Mouse (Mus musculus) gastrocnemius, postnatal 14 days (tissue): ENCODE results near the gene Ube2e3. TPM values are rescaled to one million over a fixed set of nuclear protein-coding genes. Genes with fewer than 3 reads are reported as not detected.

ENCODE experiments used
- DNase-seq: peaks from one replicate; pipeline ENCODE4 v3.0.0; 2021; ENCODE audit warnings: mixed read lengths
- intact Hi-C: fragments of 180-260 bp; cut with DNase I; formaldehyde crosslinking; loops from one replicate; pipeline ENCODE4 v1.15.1; 2025; ENCODE audit warnings: low total_unique reads
- long read RNA-seq, 2 experiments: library from polyadenylated mRNA; stranded (forward); transcript quantifications; one replicate each; pipeline ENCODE4 v2.0.0; 2021
- total RNA-seq, 2 experiments: library from RNA; stranded (reverse); gene quantifications; 2 replicates each; pipeline ENCODE4 v1.2.3; 2021

Ube2e3 gene
- total RNA-seq: 10 to 100 TPM; 20.1 to 20.6 TPM
- long read RNA-seq, experiment 1, transcript Ube2e3-201 (6 exons, 2,249 nt): major isoform, 26 of 28 reads
- long read RNA-seq, experiment 1, partial matches to known transcripts: 1 of 28 reads
- long read RNA-seq, experiment 1, other reads (novel, unspliced or antisense): 1 of 28 reads
- long read RNA-seq, experiment 2, transcript Ube2e3-201 (6 exons, 2,249 nt): major isoform, 23 of 25 reads
- long read RNA-seq, experiment 2, partial matches to known transcripts: 1 of 25 reads
- long read RNA-seq, experiment 2, other reads (novel, unspliced or antisense): 1 of 25 reads

DNA sequence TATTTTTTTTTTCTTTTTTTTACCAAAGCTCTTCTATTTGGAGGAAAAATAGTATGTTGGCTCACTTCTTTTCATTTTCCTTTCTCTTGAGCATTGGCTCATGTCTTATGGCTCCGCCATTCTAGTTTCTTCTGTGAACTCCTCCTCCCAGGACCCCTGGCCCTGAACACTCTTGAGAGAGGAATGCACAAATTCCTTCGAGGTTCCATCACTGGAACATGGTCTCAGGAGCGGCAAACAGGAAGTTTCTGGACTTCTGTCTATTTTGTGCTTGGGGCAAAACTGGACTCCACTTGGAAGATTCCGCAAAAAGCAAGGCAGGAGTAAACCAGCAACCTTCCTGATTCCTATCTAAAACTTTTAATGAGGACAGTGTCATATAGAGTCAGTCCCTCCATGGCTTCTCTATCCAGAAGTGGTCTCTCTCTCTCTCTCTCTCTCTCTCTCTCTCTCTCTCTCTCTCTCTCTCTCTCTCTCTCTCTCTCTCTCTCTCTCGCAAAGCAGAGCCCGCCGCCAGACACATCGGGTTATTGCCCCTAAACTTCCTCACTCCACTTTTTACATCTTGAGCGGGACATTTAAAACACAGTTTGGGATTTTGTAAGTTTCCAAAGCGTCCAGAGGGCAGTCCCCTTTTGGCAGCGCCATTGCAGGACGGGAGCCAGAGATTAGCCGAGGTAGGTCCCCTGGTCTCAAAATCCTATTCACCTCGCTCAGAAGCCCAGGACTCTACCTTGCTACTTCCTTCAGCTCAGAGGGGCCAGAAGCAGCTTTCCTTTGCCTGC lies at the start of gene Ube2e3:
Gene Ube2e3 (plus strand): TSS at position 399 of the 785 bp plus-strand sequence.
- intact Hi-C loops: no loop called here
- DNase-seq: no peak

DNA sequence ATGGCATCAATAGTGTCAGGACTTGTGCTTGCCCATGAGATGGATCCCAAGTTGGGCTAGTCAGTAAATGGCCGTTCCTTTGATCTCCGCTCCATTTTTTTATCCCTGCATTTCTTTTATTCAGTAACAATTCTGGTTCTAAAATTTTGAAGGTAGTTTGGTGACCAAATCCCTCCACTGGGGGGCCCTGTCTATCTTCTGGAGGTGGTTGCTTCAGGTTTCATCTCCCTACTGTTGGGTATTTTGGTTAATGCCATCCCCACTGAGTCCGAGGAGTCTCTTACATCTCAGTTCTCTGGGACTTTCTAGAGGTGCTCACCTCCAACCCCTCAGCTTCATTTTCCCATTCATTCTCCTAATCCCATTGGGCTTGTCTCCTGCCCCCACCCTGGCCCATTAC lies 38.0 kb upstream of the Ube2e3 start:
- intact Hi-C loops: no loop called here
- DNase-seq: no peak

DNA sequence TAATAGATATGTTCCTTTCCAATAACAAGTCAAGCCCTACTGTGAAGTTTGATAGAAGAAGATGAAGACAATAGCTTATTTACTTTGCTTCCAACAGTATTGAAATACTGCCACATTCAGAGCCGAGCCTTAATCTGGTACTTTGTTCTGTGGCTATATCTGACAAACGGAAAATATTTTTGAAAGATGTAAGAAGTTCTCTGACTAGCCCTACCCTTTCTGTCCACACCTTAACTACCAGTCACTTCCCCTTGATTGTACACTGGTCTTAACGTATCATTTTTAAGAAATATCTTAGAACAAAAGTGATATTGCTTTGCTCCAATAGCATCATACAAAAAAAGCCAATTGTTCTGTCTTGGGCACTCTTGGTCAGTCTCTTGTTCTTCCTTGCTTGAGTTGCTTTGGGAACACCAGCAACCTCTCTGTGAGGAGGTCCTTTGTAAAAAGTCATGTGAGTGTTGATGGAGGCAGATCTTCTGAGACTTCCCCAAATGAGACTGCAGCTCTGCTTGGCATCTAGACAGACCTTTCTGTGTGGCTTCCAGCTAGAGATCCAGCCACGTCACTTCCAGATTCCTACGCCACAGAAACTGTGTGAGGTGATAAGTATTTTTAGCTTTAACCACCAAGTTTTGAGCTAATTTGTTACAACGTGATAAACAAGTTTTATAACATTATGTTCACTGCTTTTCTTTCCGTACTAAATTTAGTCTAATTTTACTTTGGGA lies 26.3 kb upstream of the Ube2e3 start:
- intact Hi-C loops: no loop called here
- DNase-seq: no peak

DNA sequence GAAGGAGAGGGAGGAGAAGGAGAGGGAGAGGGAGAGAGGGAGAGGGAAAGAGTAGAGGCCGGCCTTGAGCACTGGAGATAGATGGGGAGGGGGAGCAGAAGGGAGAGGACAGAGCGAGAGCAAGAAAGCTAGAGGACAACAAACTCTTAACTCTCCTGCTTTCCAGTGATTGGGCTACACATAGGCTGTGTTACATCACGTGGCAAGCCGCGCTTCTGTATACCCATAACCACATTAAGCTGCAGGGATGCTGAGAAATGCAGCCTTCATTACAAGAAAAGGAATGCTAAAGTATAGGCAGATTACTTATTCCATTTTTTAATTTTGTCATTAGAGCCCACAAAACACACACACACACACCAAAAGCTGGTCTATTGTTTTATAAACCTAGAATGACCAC lies 23.6 kb upstream of the Ube2e3 start:
- intact Hi-C loops: no loop called here
- DNase-seq: no peak

DNA sequence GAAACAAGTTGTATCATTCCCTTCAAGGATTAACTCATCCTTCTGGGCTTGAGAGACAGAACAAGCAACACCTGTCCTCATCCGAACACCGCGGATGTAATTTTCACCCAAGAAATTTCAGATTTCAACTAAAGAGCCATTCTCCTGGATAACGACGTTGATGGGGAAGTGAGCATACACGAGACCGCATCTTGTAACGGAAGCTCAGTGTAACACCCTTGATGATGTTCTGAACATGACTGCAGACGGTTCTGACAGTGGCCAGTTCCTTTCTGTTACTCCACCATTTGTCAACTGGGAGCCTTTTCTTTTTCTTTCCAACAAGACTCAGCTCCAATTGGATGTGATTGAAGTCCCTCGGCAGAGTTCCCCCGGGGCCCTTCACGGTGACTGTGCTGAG lies 22.6 kb upstream of the Ube2e3 start:
- no peak for DNase-seq
- intact Hi-C loops: no loop called here

GRCm38 (mm10) chr2:78845717-78846116 lies 22.2 kb upstream of the Ube2e3 start:
- intact Hi-C loops: no loop called here
- no peak for DNase-seq

DNA sequence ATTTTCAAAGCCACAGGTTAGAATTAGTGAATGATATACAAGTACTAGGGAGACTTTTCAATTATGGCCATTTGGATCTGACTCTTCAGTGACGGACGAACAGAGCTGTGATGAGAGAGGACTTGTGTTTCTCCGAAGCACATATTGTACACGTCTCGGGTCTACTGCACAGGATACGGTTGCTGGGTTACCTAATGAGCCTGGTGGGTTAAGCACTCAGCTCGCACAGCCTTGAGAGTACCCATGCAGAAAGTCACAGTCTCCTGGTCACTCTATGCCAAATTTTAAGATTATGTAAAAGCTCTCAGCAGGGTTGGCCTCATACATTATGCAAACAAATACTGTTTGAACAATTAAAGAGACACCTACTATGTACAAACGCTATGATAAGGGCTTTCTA lies 13.6 kb upstream of the Ube2e3 start:
- intact Hi-C loops: no loop called here
- DNase-seq: no peak

DNA sequence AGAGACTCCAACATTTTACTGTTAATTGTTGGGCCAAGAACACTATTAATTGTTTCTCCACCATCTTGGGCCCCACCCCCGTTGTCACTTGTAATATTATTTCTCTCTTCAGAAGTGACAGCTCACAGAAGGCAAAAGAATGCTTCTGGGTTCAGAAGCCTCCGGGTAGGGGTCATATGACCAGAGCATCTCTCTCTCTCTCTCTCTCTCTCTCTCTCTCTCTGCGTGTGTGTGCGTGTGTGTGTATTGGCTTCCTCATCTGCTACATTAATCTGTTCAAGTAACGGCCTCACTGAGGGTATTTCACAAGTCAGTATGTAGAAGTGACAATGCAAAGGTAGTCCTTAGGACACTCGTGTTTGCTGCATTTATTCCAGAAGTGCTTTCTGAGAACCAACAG lies 9.3 kb upstream of the Ube2e3 start:
- no peak for DNase-seq
- intact Hi-C loops: no loop called here

DNA sequence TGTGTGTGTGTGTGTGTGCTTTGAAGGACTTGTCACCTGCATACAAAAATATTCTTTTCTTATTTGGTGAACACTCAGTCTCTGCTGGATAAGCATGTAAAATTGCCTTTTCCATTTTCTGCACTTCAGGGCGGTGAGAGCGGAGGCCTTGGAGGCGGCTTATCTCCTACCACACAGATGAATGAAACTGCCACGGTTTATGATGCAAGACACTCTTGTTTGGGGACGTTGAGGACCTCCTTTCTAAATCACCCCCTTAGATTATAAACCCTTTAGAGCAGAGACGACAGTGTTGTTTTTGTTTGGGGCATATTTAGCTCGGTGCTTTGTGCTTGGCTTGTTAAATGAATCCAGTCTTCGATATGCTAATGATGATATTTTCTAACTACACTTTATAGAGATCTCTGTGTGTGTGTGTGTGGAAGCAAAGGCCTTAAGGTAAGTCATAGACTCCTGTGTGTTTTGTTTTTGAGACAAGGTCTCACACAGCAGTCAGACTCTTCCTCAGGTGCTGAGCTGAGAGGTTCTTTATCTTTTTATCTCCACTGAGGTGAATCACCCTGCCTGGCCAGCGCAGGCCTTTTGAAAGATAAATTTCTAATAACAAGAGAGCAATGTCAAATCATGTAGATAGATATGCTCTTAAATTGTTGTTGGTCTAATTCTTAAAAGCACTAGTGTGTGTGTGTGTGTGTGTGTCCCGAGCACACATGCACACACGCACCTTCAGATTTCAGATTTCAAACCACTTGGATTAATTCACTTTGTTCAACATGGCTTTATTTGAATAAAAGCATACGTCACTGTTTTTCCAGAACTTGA lies 8.4 kb upstream of the Ube2e3 start:
- no peak for DNase-seq
- intact Hi-C loops: no loop called here

DNA sequence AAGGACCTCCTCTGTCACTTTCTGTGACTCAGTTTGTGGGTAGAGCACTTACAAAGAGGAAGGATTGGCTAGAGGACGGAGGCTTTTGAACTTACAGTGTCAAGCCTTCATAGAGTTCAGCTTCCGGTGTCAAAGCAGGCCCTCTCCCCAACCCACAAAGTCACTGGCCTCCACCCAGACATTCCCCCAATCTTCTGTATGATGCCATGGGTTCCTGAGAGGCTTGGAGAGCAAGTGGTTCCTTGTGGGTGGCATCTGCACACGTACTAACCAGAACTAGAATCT lies 7.9 kb upstream of the Ube2e3 start:
- intact Hi-C loops: no loop called here

GRCm38 (mm10) chr2:78864116-78864515 lies 3.8 kb upstream of the Ube2e3 start:
- DNase-seq: no peak
- intact Hi-C loops: no loop called here

More for the DNA sequence above, 7.9 kb upstream of the Ube2e3 start:
- DNase-seq: no peak

DNA sequence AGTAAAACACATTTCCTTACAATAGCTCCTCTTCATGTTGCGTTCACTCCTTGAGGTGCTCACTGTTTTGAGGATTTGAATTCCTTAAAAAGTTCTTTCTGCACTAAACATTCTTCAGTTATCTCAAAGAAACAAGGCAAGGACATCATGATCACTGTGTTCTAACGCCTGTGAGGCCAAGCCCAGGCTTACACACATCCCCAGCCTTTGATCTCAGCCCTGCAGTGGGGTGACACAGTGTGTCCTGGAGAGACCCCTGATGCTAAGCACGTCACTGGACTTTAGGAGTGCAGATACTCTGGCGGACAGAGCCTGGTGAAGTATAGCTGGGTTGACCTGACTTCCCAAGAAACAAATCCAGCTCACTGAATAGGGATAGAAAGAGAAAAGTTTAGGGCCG lies 3.1 kb upstream of the Ube2e3 start:
- no peak for DNase-seq

GRCm38 (mm10) chr2:78868511-78868854 lies 559 bp downstream of the Ube2e3 start:
- intact Hi-C loops: no loop called here
- DNase-seq: peak; percentile 80

More for the DNA sequence above, 3.1 kb upstream of the Ube2e3 start:
- intact Hi-C loops: no loop called here

DNA sequence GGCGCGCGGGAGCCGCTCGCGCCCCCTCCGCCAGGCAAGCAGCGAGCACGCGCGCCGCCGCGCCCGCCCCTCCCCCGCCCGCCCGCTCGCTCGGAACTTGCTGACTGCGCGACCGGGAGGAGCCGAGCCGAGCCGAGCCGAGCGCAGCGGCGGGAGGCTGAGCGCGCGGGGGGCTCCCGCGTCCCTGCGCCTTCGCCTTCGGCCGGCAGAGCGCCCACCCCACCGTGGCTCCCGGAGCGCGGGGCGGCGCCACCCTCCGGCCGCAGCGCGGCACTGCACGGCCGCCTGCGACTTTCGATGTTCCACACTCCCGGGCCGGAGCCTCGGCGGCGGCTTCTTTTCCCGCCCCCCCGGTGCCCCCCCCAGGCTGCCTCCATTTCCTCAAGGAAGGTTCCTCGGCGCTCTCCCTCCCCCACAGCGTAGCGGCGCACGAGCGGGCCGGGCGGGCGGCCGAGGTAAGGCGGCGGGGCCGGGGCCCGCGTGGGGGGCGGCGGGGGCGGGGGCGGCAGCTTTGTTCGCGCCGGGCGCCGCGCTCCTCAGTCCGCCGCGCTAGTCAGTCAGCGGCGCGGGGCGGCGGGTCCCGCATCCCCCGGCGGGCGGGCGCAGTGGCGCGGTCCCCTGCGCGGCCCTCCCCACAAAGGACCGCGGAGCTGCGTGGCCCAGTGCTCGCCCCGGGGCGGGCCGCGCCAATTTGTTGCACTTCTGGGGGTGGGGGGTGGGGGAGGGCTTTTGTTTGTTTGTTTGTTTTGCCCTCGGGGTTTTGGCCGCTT lies 1.2 kb downstream of the Ube2e3 start:
- intact Hi-C loops: no loop called here
- peak; percentile 82 for DNase-seq

DNA sequence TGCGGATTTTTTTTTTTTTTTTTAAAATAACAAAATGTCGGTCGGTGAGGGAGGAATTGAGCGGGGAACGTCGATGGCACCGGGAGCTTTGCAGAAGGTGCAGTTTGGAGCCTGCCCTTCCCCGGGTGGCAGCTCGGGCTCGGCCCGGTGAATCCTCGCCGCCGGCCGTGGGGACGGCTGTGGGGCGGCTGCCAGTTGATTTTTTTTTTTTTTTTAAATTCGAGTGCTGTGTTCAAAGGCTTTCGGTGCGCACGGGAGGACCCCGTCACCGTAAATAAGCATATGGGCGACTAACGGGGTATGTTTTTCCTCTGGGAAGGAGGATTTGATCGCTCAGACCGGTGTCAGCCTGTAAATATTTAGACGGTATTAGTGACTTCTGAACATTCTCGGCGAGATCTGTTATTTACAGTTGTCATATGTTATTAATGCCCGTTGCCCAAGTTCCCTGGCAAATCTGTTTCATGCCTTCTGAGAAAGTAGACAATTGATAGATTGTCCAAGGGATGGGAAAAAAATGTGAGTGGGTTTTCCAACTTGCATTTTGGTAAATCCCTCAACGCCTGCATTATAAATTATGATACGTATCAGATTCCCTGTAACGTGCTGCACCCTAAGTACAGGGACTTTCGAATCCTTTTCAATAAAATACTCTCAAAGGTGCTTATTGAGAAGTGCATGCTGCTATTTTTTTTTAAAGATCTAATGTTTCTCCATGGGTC lies 2.0 kb downstream of the Ube2e3 start:
- intact Hi-C loops: no loop called here
- peak; percentile 8 for DNase-seq

- intact Hi-C loops: no loop called here
- no peak for DNase-seq
These were observed 2.6 kb downstream of the Ube2e3 start for GRCm38 (mm10) chr2:78870443-78871025.

- intact Hi-C loops: no loop called here
- no peak for DNase-seq
These were observed 4.3 kb downstream of the Ube2e3 start for GRCm38 (mm10) chr2:78871971-78872860.
